Mouse (Mus musculus) neural tube, embryonic 11.5 days (tissue): ENCODE measurements at regions not wholly inside any gene's neighbourhood (a gene's known extent, or its start where the extent isn't known, plus 50 kb on each side); places are given as distances from the start of the nearest gene placed in this dataset.

Source experiments
- ATAC-seq: fragments of 200-750 bp; cut with Nextera tagmentation; 2 replicates; pipeline ENCODE4 v1.8.0; 2017; ENCODE audit warnings: moderate number of reproducible peaks, mild to moderate bottlenecking, moderate TSS enrichment, moderate library complexity; ENCODE audit not compliant: insufficient read depth, low FRiP score, low TSS enrichment
- DNase-seq: peaks from one replicate; pipeline ENCODE4 v3.0.0-alpha.2; 2015; ENCODE audit warnings: low spot score
- H3K27ac ChIP-seq: fragments of 300-500 bp; sonication (generic); 2 replicates; pipeline ENCODE4 v1.5.1; 2014; ENCODE audit warnings: low read depth, mild to moderate bottlenecking, low read length
- H3K27me3 ChIP-seq: fragments of 300-500 bp; sonication (generic); 2 replicates; pipeline ENCODE4 v1.6.1; 2014; ENCODE audit warnings: mild to moderate bottlenecking, low read length, mixed read lengths; ENCODE audit not compliant: control insufficient read depth, insufficient read depth
- H3K36me3 ChIP-seq: fragments of 300-500 bp; sonication (generic); 2 replicates; pipeline ENCODE4 v1.6.1; 2014; ENCODE audit warnings: mild to moderate bottlenecking, low read length, moderate library complexity, mixed read lengths; ENCODE audit not compliant: control insufficient read depth, insufficient read depth
- H3K4me1 ChIP-seq: fragments of 300-500 bp; sonication (generic); 2 replicates; pipeline ENCODE4 v1.6.1; 2014; ENCODE audit warnings: low read length, mixed read lengths; ENCODE audit not compliant: control insufficient read depth, insufficient read depth
- H3K4me2 ChIP-seq: fragments of 300-500 bp; sonication (generic); 2 replicates; pipeline ENCODE4 v1.6.1; 2014; ENCODE audit warnings: low read depth, mild to moderate bottlenecking, moderate library complexity
- H3K4me3 ChIP-seq: fragments of 300-500 bp; sonication (generic); 2 replicates; pipeline ENCODE4 v1.5.1; 2014; ENCODE audit warnings: low read depth, low read length
- H3K9ac ChIP-seq: fragments of 300-500 bp; sonication (generic); 2 replicates; pipeline ENCODE4 v1.6.1; 2014; ENCODE audit warnings: mild to moderate bottlenecking, low read length
- H3K9me3 ChIP-seq: fragments of 300-500 bp; sonication (generic); 2 replicates; pipeline ENCODE4 v1.6.1; 2016; ENCODE audit warnings: low read length; ENCODE audit not compliant: control insufficient read depth
- WGBS: fragments of 180-500 bp; shearing (Covaris S2); extraction: QIAGEN DNeasy Blood & Tissue Kit; methylation state at CpG from one replicate; pipeline ENCODE4 v1.1.7; 2014; 5-methylcytosine and 5-hydroxymethylcytosine counted together

DNA sequence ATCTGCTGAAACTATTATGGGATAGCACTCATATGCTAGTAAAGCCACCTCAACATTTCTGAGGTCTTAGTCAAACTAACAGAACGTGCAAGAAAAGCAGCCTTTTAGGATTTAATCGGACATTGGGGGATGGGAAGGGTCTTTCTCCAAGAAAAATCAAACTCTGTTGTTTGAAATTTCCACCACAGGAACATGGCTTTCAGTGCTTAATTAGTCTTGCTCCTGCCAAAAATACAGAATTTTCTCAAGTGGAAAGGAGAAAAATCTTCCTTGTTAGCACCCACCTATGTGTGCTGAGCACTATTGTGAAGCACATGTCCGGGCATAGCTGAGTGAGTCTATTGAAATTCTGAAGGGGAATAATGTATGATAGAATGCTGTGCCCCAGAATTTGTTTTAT, 1470.0 kb downstream of the Slc22a22 start:
- 85% methylated on average over 3 of the region's 3 CpGs for WGBS
- H3K9ac ChIP-seq = no peak overlapping the region
- H3K27ac ChIP-seq = no peak overlapping the region
- no peak overlapping the region for H3K4me3 ChIP-seq
- ATAC-seq = no peak
- H3K27me3 ChIP-seq = no peaks in the 10 kb centered on the region
- no peaks in the 10 kb centered on the region for H3K36me3 ChIP-seq
- no peak overlapping the region for H3K4me2 ChIP-seq
- DNase-seq = no peak
- H3K9me3 ChIP-seq = no peaks in the 10 kb centered on the region
- H3K4me1 ChIP-seq = no peaks in the 10 kb centered on the region

DNA sequence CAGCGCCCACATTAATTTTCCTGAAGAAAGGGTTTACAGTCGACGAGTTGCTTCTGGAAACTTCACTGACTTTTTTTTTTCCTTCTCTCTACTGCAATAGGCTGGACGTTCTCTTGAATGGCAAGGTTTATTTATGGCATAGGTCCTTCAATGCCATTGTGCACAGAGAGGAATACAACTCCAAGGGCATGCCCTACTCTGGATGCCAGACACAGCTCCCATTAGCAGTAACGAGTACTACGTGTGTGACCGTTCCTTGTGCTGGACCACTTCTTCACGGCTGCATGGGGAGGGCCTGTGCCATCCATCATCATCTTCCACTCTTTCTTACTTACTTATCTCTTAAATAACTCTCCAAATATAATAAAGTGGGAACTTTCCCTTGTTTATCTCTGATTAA, 1472.1 kb downstream of the Slc22a22 start:
- Histone ChIP-seq H3K4me2 (no peak overlapping the region), H3K9ac (no peak overlapping the region), H3K9me3 (no peaks in the 10 kb centered on the region), H3K4me3 (no peak overlapping the region), H3K4me1 (no peaks in the 10 kb centered on the region), H3K27me3 (no peaks in the 10 kb centered on the region), H3K36me3 (no peaks in the 10 kb centered on the region), H3K27ac (no peak overlapping the region)
- no peak for ATAC-seq
- WGBS = 85% methylated on average over 8 of the region's 8 CpGs
- DNase-seq = no peak

DNA sequence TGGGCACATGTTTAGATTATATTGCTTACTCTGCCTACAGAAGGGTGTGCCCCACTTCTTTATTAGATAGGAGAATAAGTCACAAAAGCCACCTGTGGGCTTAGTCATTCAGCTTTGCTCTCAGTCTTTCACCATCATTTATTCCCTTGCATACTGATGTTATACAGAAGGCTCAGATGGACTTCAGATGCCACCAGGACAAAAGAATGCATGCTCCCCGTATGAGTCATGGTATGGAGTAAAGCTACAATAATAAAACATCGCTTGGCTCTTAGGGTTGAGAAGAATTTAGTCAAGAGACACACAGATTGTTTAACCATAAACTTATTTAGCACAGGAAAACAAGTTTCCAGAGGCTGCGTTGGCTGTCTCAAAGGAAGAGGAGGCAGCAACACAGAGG, 1473.5 kb downstream of the Slc22a22 start:
- H3K4me1 ChIP-seq = no peaks in the 10 kb centered on the region
- no peak overlapping the region for H3K9ac ChIP-seq
- no peak overlapping the region for H3K4me3 ChIP-seq
- DNase-seq (no peak), ATAC-seq (no peak)
- no peaks in the 10 kb centered on the region for H3K36me3 ChIP-seq
- H3K9me3 ChIP-seq = no peaks in the 10 kb centered on the region
- no peaks in the 10 kb centered on the region for H3K27me3 ChIP-seq
- 94% methylated on average over 3 of the region's 3 CpGs for WGBS
- H3K27ac ChIP-seq = no peak overlapping the region
- no peak overlapping the region for H3K4me2 ChIP-seq

DNA sequence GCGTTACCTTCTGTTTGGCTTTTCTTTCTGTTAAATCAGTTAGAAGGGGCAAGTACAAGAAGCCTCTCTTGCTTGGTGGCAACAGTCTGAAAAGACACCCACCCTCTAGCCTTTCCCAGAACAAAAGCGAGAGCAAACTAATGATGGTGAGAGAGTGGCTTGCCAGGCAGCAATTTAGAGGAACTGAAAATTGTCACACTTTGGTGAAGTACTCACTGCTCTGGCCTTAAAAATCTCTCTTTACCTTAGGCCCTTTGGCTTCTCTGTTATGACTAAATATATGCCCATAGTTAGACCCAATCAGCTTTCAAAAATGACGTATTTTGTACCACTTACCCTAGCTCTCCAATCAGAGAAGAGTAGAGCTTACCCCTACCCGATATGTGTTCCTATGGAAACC, 1477.8 kb downstream of the Slc22a22 start:
- Histone ChIP-seq H3K27ac (no peak overlapping the region), H3K9ac (no peak overlapping the region), H3K36me3 (no peaks in the 10 kb centered on the region), H3K4me3 (no peak overlapping the region), H3K4me1 (no peaks in the 10 kb centered on the region), H3K27me3 (no peaks in the 10 kb centered on the region), H3K4me2 (no peak overlapping the region), H3K9me3 (no peaks in the 10 kb centered on the region)
- ATAC-seq = no peak
- 91% methylated on average over 4 of the region's 4 CpGs for WGBS
- no peak for DNase-seq

DNA sequence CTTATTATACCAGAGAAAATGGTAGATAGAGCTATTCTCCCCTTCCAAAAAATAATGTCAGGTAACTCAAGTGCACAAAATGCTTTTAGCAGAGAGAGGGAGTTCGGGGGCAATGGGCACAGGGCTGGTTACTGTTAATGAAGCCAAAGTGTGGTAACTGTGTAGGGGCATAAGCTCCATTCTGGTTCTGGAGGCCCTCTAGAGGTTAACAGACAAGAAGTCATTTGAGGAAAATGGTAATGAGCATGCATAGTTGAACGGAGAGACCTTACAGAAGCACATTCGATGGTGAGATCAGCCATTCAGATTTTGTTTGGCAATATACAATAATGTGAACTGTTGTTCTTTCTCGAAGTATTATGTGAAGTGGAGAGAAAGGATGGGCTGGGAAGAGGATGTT, 1479.4 kb downstream of the Slc22a22 start:
- Histone ChIP-seq H3K27me3 (no peaks in the 10 kb centered on the region), H3K4me1 (no peaks in the 10 kb centered on the region), H3K9me3 (no peaks in the 10 kb centered on the region), H3K9ac (no peak overlapping the region), H3K4me2 (no peak overlapping the region), H3K36me3 (no peaks in the 10 kb centered on the region), H3K4me3 (no peak overlapping the region), H3K27ac (no peak overlapping the region)
- ATAC-seq (no peak), DNase-seq (no peak)
- WGBS = 88% methylated on average over 4 of the region's 4 CpGs

DNA sequence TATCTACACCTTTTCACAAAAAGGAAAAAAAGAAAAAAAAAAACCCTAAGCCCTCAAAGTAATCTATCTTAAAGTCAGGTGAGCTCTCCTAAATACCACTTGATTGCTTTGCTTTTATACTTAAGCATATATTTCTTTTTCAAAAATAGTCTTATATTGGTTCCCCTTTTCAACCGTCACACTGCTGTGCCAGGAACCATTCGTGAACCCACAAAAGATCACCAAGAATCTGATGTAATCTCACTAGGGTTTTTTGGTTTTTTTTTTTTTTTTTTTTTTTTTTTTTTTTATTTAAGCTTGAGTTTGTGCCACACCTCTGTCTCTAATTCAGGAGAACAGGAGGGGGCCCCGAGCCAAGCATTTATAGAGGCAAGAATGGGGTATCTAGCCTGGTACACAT, 1482.7 kb downstream of the Slc22a22 start:
- Histone ChIP-seq H3K36me3 (no peaks in the 10 kb centered on the region), H3K27ac (no peak overlapping the region), H3K9ac (no peak overlapping the region), H3K9me3 (no peaks in the 10 kb centered on the region), H3K27me3 (no peaks in the 10 kb centered on the region), H3K4me2 (no peak overlapping the region), H3K4me1 (no peaks in the 10 kb centered on the region), H3K4me3 (no peak overlapping the region)
- 92% methylated on average over 3 of the region's 3 CpGs for WGBS
- ATAC-seq (no peak), DNase-seq (no peak)

DNA sequence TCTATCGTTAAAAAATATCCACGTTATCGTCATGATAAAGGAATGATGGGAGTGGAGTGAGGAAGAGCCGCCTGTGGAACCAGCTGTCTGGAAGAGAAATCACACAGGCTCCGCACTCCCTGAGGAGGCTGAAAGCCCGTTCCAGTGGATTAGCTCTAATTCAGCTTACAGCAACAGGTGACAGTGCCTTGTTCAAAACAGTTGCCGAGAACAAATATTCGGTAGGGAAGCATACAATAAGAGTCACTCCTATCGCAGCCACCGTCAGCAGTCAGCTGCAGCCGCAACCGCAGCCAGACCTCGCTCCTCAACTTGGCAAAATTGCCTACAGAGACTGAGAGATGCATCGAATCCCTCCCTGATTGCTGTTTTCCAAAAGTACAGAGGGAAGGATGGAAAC, 1501.6 kb downstream of the Slc22a22 start:
- 87% methylated on average over 14 of the region's 14 CpGs for WGBS
- H3K9me3 ChIP-seq = no peaks in the 10 kb centered on the region
- no peaks in the 10 kb centered on the region for H3K36me3 ChIP-seq
- no peak for ATAC-seq
- H3K9ac ChIP-seq = no peak overlapping the region
- H3K4me2 ChIP-seq = no peak overlapping the region
- H3K27me3 ChIP-seq = no peaks in the 10 kb centered on the region
- no peak overlapping the region for H3K27ac ChIP-seq
- H3K4me3 ChIP-seq = no peak overlapping the region
- no peaks in the 10 kb centered on the region for H3K4me1 ChIP-seq
- no peak for DNase-seq

DNA sequence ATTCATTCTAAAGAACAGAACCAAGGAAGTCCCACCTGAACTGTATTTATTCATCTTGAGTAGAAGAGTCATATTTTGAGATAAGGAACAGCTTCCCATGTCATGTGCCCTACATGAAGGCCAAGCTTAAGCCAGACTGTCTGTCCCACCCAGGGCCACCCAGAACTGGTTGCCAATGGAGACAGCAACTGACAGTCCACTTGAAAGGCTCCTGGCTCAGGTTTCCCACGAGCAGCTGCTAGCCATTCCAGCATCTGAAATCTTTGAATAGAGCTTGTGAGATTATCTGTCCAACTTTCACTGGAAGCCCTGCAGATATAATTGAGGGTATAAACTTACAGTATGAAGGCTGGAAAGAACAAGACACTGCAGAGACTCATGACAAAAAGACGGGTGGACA, 1510.6 kb downstream of the Slc22a22 start:
- Histone ChIP-seq H3K9ac (no peak overlapping the region), H3K36me3 (no peaks in the 10 kb centered on the region), H3K4me3 (no peak overlapping the region), H3K4me2 (no peak overlapping the region), H3K27me3 (no peaks in the 10 kb centered on the region), H3K4me1 (no peaks in the 10 kb centered on the region), H3K9me3 (no peaks in the 10 kb centered on the region), H3K27ac (no peak overlapping the region)
- no peak for ATAC-seq
- 50% methylated on average over 2 of the region's 2 CpGs for WGBS
- DNase-seq = no peak

DNA sequence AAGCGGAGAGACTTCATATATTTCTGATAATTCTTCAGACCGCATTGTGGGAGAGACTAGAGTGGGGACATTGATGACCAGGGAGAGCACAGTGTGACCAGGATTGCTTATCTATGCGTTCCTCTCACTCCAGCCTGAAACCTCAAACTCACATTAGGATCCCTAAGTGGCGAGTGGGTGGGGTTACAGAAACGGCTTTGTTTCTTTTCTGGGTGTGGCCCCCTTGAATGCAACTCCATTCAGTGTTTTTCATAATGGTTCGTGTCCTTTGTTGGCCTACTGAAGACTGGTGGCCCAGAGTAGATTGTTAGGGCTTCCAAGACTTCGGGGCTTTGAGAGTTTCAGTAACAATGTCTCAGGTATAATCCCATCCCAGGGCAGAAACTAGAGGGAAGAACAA, 1512.1 kb downstream of the Slc22a22 start:
- 80% methylated on average over 7 of the region's 7 CpGs for WGBS

More for the DNA sequence above, 1512.1 kb downstream of the Slc22a22 start:
- Histone ChIP-seq H3K27me3 (no peaks in the 10 kb centered on the region), H3K4me2 (no peak overlapping the region), H3K36me3 (no peaks in the 10 kb centered on the region), H3K4me1 (no peaks in the 10 kb centered on the region), H3K9ac (no peak overlapping the region), H3K27ac (no peak overlapping the region), H3K9me3 (no peaks in the 10 kb centered on the region), H3K4me3 (no peak overlapping the region)
- DNase-seq = no peak
- no peak for ATAC-seq
